Mouse (Mus musculus): ENCODE measurements around the gene Ptprc. TPM values are rescaled to one million over a fixed set of nuclear protein-coding genes. Genes with fewer than 3 reads are reported as not detected.

Gene Ptprc
- polyA plus RNA-seq, 1 experiment from 2014 or later: 0.61 TPM

DNA sequence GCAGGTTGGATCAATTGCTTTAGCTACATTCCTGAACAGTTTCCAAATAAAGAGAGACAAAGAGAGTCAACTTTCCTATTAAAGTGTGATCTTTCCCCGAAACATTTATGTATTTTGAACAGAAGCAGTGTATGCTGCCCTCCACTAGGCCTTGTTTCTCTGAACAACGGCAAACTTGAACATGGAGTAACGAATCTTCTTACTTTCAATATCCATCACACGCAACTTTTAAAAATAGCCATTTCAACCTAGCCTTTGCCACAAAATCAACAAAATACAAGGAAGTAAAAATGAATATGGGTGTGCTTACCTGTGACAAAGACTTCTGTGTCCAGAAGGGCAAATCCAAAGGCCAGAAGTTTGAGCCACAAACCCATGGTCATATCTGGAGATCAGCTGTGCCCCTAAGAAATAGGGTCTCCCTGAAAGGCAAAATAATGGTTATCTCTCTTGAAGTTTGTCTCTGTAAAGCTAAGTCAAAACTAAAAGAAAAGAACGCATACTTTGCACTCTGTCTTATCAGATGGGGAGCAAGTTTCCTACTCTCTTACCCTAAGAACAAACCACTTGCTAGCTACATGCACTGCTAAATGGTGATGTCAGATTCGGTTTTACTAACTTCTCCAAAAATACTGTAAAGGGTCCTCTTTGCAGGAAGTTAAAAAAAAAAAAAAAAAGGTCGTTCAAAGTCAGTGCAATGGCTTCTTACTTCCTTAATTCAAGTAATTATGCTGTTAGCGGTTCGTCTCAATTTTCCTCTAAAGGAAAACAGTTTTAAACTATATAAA, 609 bp downstream of the Ptprc start:
- Histone ChIP-seq H3K9me3 (ENCODE audit: control insufficient read depth, low read length) (no peaks in the 10 kb centered on the region), H3K4me1 (replicated peaks; ENCODE audit: control insufficient read depth, insufficient read depth, low read length) (no peaks in the 10 kb centered on the region)

DNA sequence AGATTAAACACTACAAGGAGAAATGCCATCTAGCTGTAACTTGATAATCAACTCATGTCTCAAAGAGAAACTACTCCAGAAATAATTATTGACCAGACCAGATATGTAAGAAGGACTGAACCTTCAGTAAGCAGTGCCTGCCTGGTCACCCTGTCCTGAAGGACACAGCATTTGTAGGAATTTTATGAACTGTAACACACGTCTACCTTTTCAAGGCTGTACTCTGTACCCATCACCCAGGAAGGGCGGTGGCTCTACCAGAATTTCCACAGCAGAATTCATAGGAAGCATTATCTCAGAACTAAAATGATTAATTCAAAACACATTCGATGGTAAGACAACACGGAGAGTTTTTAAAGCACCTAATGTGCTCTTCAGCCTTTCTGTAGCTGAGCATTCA, 1.4 kb downstream of the Ptprc start:
- no peak overlapping the region for H3K27ac ChIP-seq (ENCODE audit: low read length)
- H3K9ac ChIP-seq (replicated peaks; ENCODE audit: low read depth, low read length): no peak overlapping the region
- 89% methylated on average over 4 of the region's 4 CpGs for WGBS
- no peaks in the 10 kb centered on the region for H3K9me3 ChIP-seq (ENCODE audit: control insufficient read depth, low read length)
- no peak overlapping the region for H3K4me3 ChIP-seq (replicated peaks; ENCODE audit: low read length)
- no peaks in the 10 kb centered on the region for H3K4me1 ChIP-seq (replicated peaks; ENCODE audit: control insufficient read depth, insufficient read depth, low read length)
- ATAC-seq: no peak
- no peaks in the 10 kb centered on the region for H3K36me3 ChIP-seq (ENCODE audit: control insufficient read depth, insufficient read depth)
- no peaks in the 10 kb centered on the region for H3K27me3 ChIP-seq (replicated peaks; ENCODE audit: control insufficient read depth, insufficient read depth, low read length)
- H3K4me2 ChIP-seq (ENCODE audit: low read length): no peak overlapping the region

More for the DNA sequence above, 609 bp downstream of the Ptprc start:
- no peak overlapping the region for H3K9ac ChIP-seq (replicated peaks; ENCODE audit: low read depth, low read length)
- no peaks in the 10 kb centered on the region for H3K27me3 ChIP-seq (replicated peaks; ENCODE audit: control insufficient read depth, insufficient read depth, low read length)
- ATAC-seq: no peak
- no peaks in the 10 kb centered on the region for H3K36me3 ChIP-seq (ENCODE audit: control insufficient read depth, insufficient read depth)
- H3K27ac ChIP-seq (ENCODE audit: low read length): no peak overlapping the region
- H3K4me3 ChIP-seq (replicated peaks; ENCODE audit: low read length): no peak overlapping the region
- 91% methylated on average over 9 of the region's 9 CpGs for WGBS
- no peak overlapping the region for H3K4me2 ChIP-seq (ENCODE audit: low read length)

DNA sequence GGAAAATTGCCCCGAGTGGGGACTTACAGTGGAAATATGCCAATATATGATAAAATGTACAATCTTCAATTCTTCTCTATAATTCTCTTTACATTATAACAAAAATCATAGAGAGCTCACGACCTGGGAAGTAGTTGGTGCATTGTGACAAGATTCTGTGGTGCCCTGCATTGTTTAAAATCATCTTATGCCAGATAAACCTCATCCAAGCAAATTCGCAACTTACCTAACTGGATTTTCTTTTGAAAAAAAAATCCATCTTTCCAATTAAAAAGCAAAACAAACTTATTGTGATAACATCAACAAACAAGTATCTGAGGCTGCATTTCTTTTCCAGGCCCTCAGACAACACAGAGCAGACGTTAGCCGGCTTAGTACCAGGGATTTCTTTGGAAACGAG, 1.8 kb downstream of the Ptprc start:
- Histone ChIP-seq H3K9ac (replicated peaks; ENCODE audit: low read depth, low read length) (no peak overlapping the region), H3K36me3 (ENCODE audit: control insufficient read depth, insufficient read depth) (no peaks in the 10 kb centered on the region), H3K4me1 (replicated peaks; ENCODE audit: control insufficient read depth, insufficient read depth, low read length) (no peaks in the 10 kb centered on the region), H3K4me3 (replicated peaks; ENCODE audit: low read length) (no peak overlapping the region), H3K4me2 (ENCODE audit: low read length) (no peak overlapping the region), H3K9me3 (ENCODE audit: control insufficient read depth, low read length) (no peaks in the 10 kb centered on the region), H3K27me3 (replicated peaks; ENCODE audit: control insufficient read depth, insufficient read depth, low read length) (no peaks in the 10 kb centered on the region), H3K27ac (ENCODE audit: low read length) (no peak overlapping the region)
- no peak for ATAC-seq
- 84% methylated on average over 6 of the region's 6 CpGs for WGBS

DNA sequence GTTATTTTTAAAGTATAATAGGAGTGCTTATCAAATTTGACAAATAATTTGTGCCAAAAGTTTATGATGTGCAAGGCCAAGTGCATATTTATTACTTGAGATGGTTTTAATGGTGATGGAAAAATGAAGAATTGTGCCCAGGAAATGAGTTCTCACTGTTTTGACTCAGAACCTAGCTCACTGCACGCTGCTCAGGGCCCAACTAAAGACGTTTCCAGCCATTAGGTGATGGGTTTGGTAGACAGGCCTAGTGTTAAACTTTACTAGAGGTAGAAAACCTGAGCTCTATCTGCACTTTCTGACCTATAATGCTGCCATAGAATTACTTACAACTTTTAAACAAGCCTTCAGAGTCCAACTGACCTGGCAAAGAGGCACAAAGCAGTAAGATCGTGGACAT, 3.0 kb downstream of the Ptprc start:
- WGBS: 88% methylated on average over 3 of the region's 3 CpGs

DNA sequence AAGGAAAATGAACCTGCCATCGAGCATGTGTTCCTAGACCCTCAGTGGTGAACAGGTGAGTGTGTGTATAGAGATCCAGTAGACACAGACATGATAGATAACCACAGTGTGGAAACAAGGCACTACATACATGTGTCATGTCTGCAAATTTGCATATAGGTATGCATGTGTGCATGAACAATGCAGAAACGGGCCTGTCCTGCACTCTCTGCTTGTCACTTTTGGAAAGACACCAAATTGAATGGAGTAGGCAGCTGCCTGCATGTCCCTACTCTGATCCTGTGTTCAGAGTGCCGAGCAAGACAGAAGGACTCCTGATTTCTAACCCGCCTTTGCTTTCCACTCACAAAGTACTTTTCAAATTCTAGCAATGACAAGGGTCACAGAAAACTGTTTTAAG, 3.4 kb downstream of the Ptprc start:
- Histone ChIP-seq H3K9me3 (ENCODE audit: control insufficient read depth, low read length) (no peaks in the 10 kb centered on the region), H3K36me3 (ENCODE audit: control insufficient read depth, insufficient read depth) (no peaks in the 10 kb centered on the region), H3K27me3 (replicated peaks; ENCODE audit: control insufficient read depth, insufficient read depth, low read length) (no peaks in the 10 kb centered on the region), H3K9ac (replicated peaks; ENCODE audit: low read depth, low read length) (no peak overlapping the region), H3K4me1 (replicated peaks; ENCODE audit: control insufficient read depth, insufficient read depth, low read length) (no peaks in the 10 kb centered on the region), H3K27ac (ENCODE audit: low read length) (no peak overlapping the region), H3K4me3 (replicated peaks; ENCODE audit: low read length) (no peak overlapping the region), H3K4me2 (ENCODE audit: low read length) (no peak overlapping the region)
- no peak for ATAC-seq
- WGBS: 83% methylated on average over 4 of the region's 4 CpGs

More for the DNA sequence above, 3.0 kb downstream of the Ptprc start:
- Histone ChIP-seq H3K27ac (ENCODE audit: low read length) (no peak overlapping the region), H3K27me3 (replicated peaks; ENCODE audit: control insufficient read depth, insufficient read depth, low read length) (no peaks in the 10 kb centered on the region), H3K9me3 (ENCODE audit: control insufficient read depth, low read length) (no peaks in the 10 kb centered on the region), H3K4me2 (ENCODE audit: low read length) (no peak overlapping the region), H3K4me3 (replicated peaks; ENCODE audit: low read length) (no peak overlapping the region), H3K9ac (replicated peaks; ENCODE audit: low read depth, low read length) (no peak overlapping the region), H3K4me1 (replicated peaks; ENCODE audit: control insufficient read depth, insufficient read depth, low read length) (no peaks in the 10 kb centered on the region), H3K36me3 (ENCODE audit: control insufficient read depth, insufficient read depth) (no peaks in the 10 kb centered on the region)
- ATAC-seq: no peak

DNA sequence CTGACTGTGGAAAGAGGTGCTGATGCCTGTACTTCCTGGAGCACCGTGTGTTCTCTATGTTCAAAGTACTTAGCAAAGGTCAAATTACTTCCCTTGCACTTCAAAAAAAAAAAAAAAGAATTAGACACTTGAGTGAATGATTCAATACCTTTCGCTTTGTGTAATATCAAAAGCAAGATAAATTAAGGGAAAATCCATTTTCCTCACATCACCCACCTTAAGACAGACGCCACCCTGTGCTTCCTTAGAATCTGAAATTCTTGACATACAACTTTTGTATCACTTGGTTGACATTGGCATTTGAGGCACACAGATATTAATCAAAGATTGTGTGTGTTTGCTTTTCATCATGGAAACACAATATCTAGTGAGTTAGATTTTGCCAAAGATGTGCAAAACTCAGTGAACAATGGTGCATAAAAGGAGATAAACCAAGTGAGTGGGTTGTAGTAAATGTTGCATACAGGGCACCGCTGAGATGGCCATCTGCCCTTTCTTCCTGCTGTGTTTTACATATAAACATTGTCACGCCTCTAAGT, 9.2 kb downstream of the Ptprc start:
- Histone ChIP-seq H3K4me3 (replicated peaks; ENCODE audit: low read length) (no peak overlapping the region), H3K36me3 (ENCODE audit: control insufficient read depth, insufficient read depth) (no peaks in the 10 kb centered on the region), H3K27ac (ENCODE audit: low read length) (no peak overlapping the region), H3K4me1 (replicated peaks; ENCODE audit: control insufficient read depth, insufficient read depth, low read length) (no peaks in the 10 kb centered on the region), H3K9me3 (ENCODE audit: control insufficient read depth, low read length) (no peaks in the 10 kb centered on the region), H3K4me2 (ENCODE audit: low read length) (no peak overlapping the region), H3K27me3 (replicated peaks; ENCODE audit: control insufficient read depth, insufficient read depth, low read length) (no peaks in the 10 kb centered on the region), H3K9ac (replicated peaks; ENCODE audit: low read depth, low read length) (no peak overlapping the region)
- ATAC-seq: no peak
- WGBS: 89% methylated on average over 5 of the region's 5 CpGs

DNA sequence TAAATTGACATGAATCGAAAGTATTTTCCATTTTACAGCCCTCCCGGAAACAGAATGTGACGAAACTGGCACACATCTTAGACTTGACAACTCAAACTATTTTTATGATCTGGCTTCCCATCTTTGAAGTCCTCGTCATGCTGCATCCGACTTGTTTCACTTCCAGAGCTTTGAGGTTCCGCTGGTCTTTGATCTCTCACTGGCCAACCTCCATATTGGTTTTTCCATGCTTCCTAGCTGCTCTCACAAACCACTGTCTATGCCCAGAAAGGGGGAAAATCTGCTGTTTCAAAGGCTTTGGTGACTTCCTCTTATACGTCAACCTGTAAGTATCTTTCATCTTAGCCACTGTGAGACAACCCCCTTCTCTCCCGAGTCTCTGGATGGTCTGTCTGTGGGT, 12.9 kb downstream of the Ptprc start:
- 91% methylated on average over 8 of the region's 8 CpGs for WGBS
- Histone ChIP-seq H3K36me3 (ENCODE audit: control insufficient read depth, insufficient read depth) (no peaks in the 10 kb centered on the region), H3K4me1 (replicated peaks; ENCODE audit: control insufficient read depth, insufficient read depth, low read length) (peaks cover 2% of the 10 kb centered on the region; the same call in 1 of the 2 replicates), H3K27ac (ENCODE audit: low read length) (no peak overlapping the region), H3K27me3 (replicated peaks; ENCODE audit: control insufficient read depth, insufficient read depth, low read length) (no peaks in the 10 kb centered on the region), H3K4me3 (replicated peaks; ENCODE audit: low read length) (no peak overlapping the region), H3K9me3 (ENCODE audit: control insufficient read depth, low read length) (no peaks in the 10 kb centered on the region), H3K9ac (replicated peaks; ENCODE audit: low read depth, low read length) (no peak overlapping the region), H3K4me2 (ENCODE audit: low read length) (no peak overlapping the region)
- no peak for ATAC-seq

DNA sequence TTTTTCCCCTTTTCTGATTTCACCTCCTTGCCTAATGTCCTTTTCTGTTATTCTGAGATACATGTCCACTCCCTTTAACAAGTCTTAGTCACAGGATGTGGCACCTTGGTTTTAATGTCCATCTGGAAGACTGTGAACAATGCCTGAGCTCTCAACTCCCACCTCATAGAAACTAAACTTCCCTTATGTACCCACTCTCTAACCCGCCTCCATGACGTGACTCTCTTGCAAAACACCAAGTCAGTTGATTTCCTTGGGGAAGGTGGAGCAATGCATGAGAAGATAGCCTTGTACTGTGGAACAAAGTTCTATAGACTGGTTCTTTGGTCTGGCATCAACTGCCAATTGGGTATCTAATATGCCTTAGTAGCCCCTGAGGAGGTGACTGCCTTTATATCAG, 16.6 kb downstream of the Ptprc start:
- ATAC-seq: no peak
- H3K9ac ChIP-seq (replicated peaks; ENCODE audit: low read depth, low read length): no peak overlapping the region
- no peaks in the 10 kb centered on the region for H3K9me3 ChIP-seq (ENCODE audit: control insufficient read depth, low read length)
- 89% methylated on average over 2 of the region's 2 CpGs for WGBS
- no peak overlapping the region for H3K4me3 ChIP-seq (replicated peaks; ENCODE audit: low read length)
- no peak overlapping the region for H3K4me2 ChIP-seq (ENCODE audit: low read length)
- H3K27me3 ChIP-seq (replicated peaks; ENCODE audit: control insufficient read depth, insufficient read depth, low read length): no peaks in the 10 kb centered on the region
- no peak overlapping the region for H3K27ac ChIP-seq (ENCODE audit: low read length)
- no peaks in the 10 kb centered on the region for H3K36me3 ChIP-seq (ENCODE audit: control insufficient read depth, insufficient read depth)
- peaks cover 2% of the 10 kb centered on the region; the same call in 1 of the 2 replicates for H3K4me1 ChIP-seq (replicated peaks; ENCODE audit: control insufficient read depth, insufficient read depth, low read length)

DNA sequence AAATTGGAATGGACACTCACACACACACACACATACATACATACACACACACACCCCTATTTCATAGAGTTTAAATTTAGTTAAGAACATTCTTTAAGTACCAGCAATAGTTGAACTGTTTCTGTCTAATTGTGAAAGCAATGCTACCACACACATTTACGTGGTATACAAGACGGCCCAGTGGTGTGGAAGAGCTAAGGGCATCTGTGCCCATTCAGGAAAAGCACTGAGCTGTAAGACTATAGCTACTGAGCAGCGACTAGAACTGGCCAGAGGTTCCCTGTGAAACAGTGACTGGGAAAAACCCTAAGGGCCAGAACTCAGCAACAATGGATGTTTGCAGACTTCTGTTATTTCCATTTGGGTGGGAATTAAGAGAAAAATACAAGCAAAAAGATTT, 17.3 kb downstream of the Ptprc start:
- Histone ChIP-seq H3K27ac (ENCODE audit: low read length) (no peak overlapping the region), H3K9me3 (ENCODE audit: control insufficient read depth, low read length) (no peaks in the 10 kb centered on the region), H3K4me3 (replicated peaks; ENCODE audit: low read length) (no peak overlapping the region), H3K4me1 (replicated peaks; ENCODE audit: control insufficient read depth, insufficient read depth, low read length) (peaks cover 2% of the 10 kb centered on the region; the same call in 1 of the 2 replicates), H3K9ac (replicated peaks; ENCODE audit: low read depth, low read length) (no peak overlapping the region), H3K36me3 (ENCODE audit: control insufficient read depth, insufficient read depth) (no peaks in the 10 kb centered on the region), H3K4me2 (ENCODE audit: low read length) (no peak overlapping the region), H3K27me3 (replicated peaks; ENCODE audit: control insufficient read depth, insufficient read depth, low read length) (no peaks in the 10 kb centered on the region)
- WGBS: 9% methylated on average over 3 of the region's 3 CpGs
- peak; percentile 78 for ATAC-seq
